Mouse (Mus musculus) left cerebral cortex, postnatal 4 days (tissue): Measurements from ENCODE around the gene Tspear. TPM values are rescaled to one million over a fixed set of nuclear protein-coding genes. Genes with fewer than 3 reads are reported as not detected.
A peak's percentile ranks its signal among the peaks of the same experiment; 100 is the strongest.

Experiments used
- DNase-seq: peaks from one replicate; pipeline ENCODE4 v3.0.0-alpha.2; 2022
- intact Hi-C: fragments of 180-260 bp; cut with DNase I; formaldehyde crosslinking; loops from one replicate; pipeline ENCODE4 v1.15.1; 2025
- microRNA-seq: library from miRNA; unstranded; fragments of <30 nt; microRNA quantifications from one replicate; pipeline ENCODE4 v1.2.0, GENCODE M21; 2022
- total RNA-seq, 2 experiments: library from RNA; stranded (reverse); gene quantifications; 2 replicates each; pipeline ENCODE4 v1.2.3; 2021

Tspear gene
- total RNA-seq, 2 experiments from 2014 or later: not detected

GRCm38 (mm10) chr10:77916636-77917335 lies 230.4 kb downstream of the Tspear start:
- intact Hi-C loops: no loop called here
- DNase-seq: peak; percentile 63

GRCm38 (mm10) chr10:77921009-77921408 lies 234.6 kb downstream of the Tspear start:
- DNase-seq: no peak
- intact Hi-C loops: no loop called here

GRCm38 (mm10) chr10:77922681-77923080 lies 236.3 kb downstream of the Tspear start:
- DNase-seq: no peak
- intact Hi-C loops: no loop called here

GRCm38 (mm10) chr10:77926140-77926539 lies 239.8 kb downstream of the Tspear start:
- DNase-seq: peak; percentile 54
- intact Hi-C loops: no loop called here

- intact Hi-C loops: no loop called here
- DNase-seq: no peak
Observed at GRCm38 (mm10) chr10:77927375-77927774, 241.0 kb downstream of the Tspear start.

Small RNAs within 50 kb of the gene (microRNA-seq; reads per million reads assigned to microRNA genes)
- 21.1 reads per million, percentile 36 among the genes with 10 or more reads in this experiment for gene Mir1930

Other genes with a start within 250 kb of the Tspear start
- 10 to 100 TPM; 29.0 to 30.1 TPM for gene Fam207a, start 170.8 kb upstream of the Tspear start, total RNA-seq
- 1 to 10 TPM; 1.7 to 2.2 TPM for gene Itgb2, start 156.3 kb upstream of the Tspear start, total RNA-seq
- gene Pttg1ip, start 104.8 kb upstream of the Tspear start, total RNA-seq: 10 to 100 TPM; 54.7 to 62.7 TPM
- gene Sumo3, start 80.5 kb upstream of the Tspear start, total RNA-seq: 100 to 1,000 TPM; 175 to 189 TPM
- 10 to 100 TPM in 1 of 2 experiments, not detected in 1; 21.0 TPM for gene Gm49325, start 80.4 kb upstream of the Tspear start, total RNA-seq
- gene Ube2g2, start 64.3 kb upstream of the Tspear start, total RNA-seq: 10 to 100 TPM; 45.1 to 47.6 TPM
- not detected for gene Gm19402, start 4.2 kb downstream of the Tspear start, total RNA-seq
- not detected for gene Gm9508, start 10.7 kb downstream of the Tspear start, total RNA-seq
- not detected for gene Gm10272, start 20.1 kb downstream of the Tspear start, total RNA-seq
- gene Gm10024, start 24.9 kb downstream of the Tspear start, total RNA-seq: not detected
- gene Gm10142, start 29.2 kb downstream of the Tspear start, total RNA-seq: not detected
- gene Krtap12-1, start 34.0 kb downstream of the Tspear start, total RNA-seq: not detected
- not detected for gene Gm10100, start 39.9 kb downstream of the Tspear start, total RNA-seq
- not detected for gene Gm18596, start 56.1 kb downstream of the Tspear start, total RNA-seq
- not detected for gene Gm9736, start 64.8 kb downstream of the Tspear start, total RNA-seq
- gene Gm3233, start 73.1 kb downstream of the Tspear start, total RNA-seq: not detected
- gene Gm3238, start 84.8 kb downstream of the Tspear start, total RNA-seq: not detected
- not detected for gene Gm7138, start 90.4 kb downstream of the Tspear start, total RNA-seq
- gene Gm3250, start 96.0 kb downstream of the Tspear start, total RNA-seq: not detected
- not detected for gene Gm7137, start 101.6 kb downstream of the Tspear start, total RNA-seq
- not detected for gene Gm9639, start 108.5 kb downstream of the Tspear start, total RNA-seq
- gene Gm19668, start 112.6 kb downstream of the Tspear start, total RNA-seq: not detected
- not detected for gene Gm9507, start 125.3 kb downstream of the Tspear start, total RNA-seq
- not detected for gene Gm2696, start 128.1 kb downstream of the Tspear start, total RNA-seq
- not detected for gene Krtap10-4, start 140.5 kb downstream of the Tspear start, total RNA-seq
- not detected for gene Krtap10-10, start 149.4 kb downstream of the Tspear start, total RNA-seq
- gene Gm36176, start 160.2 kb downstream of the Tspear start, total RNA-seq: not detected
- gene Gm10318, start 166.3 kb downstream of the Tspear start, total RNA-seq: not detected
- not detected for gene Gm3285, start 175.4 kb downstream of the Tspear start, total RNA-seq
- gene Lrrc3, start 216.0 kb downstream of the Tspear start, total RNA-seq: 10 to 100 TPM; 38.5 to 39.1 TPM